Mouse (Mus musculus) testis, adult 2 months (tissue): ENCODE data around the gene Des. TPM values are rescaled to one million over a fixed set of nuclear protein-coding genes. Genes with fewer than 3 reads are reported as not detected.

Source experiments
- H3K27ac ChIP-seq: fragments of 200-500 bp; 2 replicates; pipeline ENCODE4 v1.5.1; 2012; ENCODE audit warnings: low read depth, low read length; ENCODE audit not compliant: control insufficient read depth, insufficient read depth
- H3K27me3 ChIP-seq: fragments of 200-500 bp; 2 replicates; pipeline ENCODE4 v1.6.1; 2012; ENCODE audit warnings: mild to moderate bottlenecking, low read length, moderate library complexity; ENCODE audit not compliant: control insufficient read depth, insufficient read depth
- H3K36me3 ChIP-seq: fragments of 200-500 bp; 2 replicates; pipeline ENCODE4 v1.6.1; 2012; ENCODE audit warnings: mild to moderate bottlenecking, low read length; ENCODE audit not compliant: control insufficient read depth, insufficient read depth
- H3K4me1 ChIP-seq: fragments of 200-500 bp; 2 replicates; pipeline ENCODE4 v1.6.1; 2012; ENCODE audit warnings: low read length; ENCODE audit not compliant: control insufficient read depth, insufficient read depth
- H3K4me3 ChIP-seq: fragments of 200-500 bp; 2 replicates; pipeline ENCODE4 v1.5.1; 2012; ENCODE audit warnings: low read depth, mild to moderate bottlenecking, low read length, moderate library complexity, mixed read lengths; ENCODE audit not compliant: control insufficient read depth
- CTCF ChIP-seq: fragments of 200-500 bp; IDR thresholded peaks from 2 replicates; pipeline ENCODE4 v1.5.1; 2012; ENCODE audit warnings: low read depth, mild to moderate bottlenecking, inconsistent platforms, low read length, moderate library complexity; ENCODE audit not compliant: control insufficient read depth, insufficient read depth, insufficient replicate concordance
- POLR2A ChIP-seq: fragments of 200-500 bp; IDR thresholded peaks from 2 replicates; pipeline ENCODE4 v1.6.1; 2012; ENCODE audit warnings: low read depth, mild to moderate bottlenecking, inconsistent platforms, low read length, moderate library complexity; ENCODE audit not compliant: control insufficient read depth
- polyA plus RNA-seq: library from polyadenylated mRNA; depleted of rRNA; stranded (reverse); fragments of >200 nt; gene quantifications from 2 replicates; pipeline ENCODE4 v1.2.3, GENCODE M21; 2012; rRNA removed

The Des gene
- polyA plus RNA-seq: 3.6 and 9.8 TPM in 2 replicates

DNA sequence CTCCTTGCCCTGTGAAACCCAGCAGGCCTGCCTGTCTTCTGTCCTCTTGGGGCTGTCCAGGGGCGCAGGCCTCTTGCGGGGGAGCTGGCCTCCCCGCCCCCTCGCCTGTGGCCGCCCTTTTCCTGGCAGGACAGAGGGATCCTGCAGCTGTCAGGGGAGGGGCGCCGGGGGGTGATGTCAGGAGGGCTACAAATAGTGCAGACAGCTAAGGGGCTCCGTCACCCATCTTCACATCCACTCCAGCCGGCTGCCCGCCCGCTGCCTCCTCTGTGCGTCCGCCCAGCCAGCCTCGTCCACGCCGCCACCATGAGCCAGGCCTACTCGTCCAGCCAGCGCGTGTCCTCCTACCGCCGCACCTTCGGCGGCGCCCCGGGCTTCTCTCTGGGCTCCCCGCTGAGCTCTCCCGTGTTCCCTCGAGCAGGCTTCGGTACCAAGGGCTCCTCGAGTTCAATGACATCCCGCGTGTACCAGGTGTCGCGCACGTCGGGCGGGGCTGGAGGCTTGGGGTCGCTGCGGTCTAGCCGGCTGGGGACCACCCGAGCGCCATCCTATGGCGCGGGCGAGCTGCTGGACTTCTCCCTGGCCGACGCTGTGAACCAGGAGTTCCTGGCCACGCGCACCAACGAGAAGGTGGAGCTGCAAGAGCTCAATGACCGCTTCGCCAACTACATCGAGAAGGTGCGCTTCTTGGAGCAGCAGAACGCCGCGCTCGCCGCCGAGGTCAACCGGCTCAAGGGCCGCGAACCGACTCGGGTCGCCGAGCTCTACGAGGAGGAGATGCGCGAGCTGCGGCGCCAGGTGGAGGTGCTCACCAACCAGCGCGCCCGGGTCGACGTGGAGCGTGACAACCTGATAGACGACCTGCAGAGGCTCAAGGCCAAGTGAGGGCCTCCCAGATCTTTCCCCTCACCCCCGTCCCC, at the start of gene Des:
TSS of gene Des (plus strand) at position 218 of the 920 bp plus-strand sequence.
- TF ChIP-seq POLR2A (no peak), CTCF (no peak)
- H3K4me3 ChIP-seq: peak within 1 kb of the TSS; percentile 78
- H3K27ac ChIP-seq: no peak within 1 kb of the TSS
- H3K36me3 ChIP-seq: no peaks in the 10 kb centered on the region
- no peaks in the 10 kb centered on the region; the same call in 1 of the 2 replicates for H3K27me3 ChIP-seq
- peaks cover 9% of the 10 kb centered on the region for H3K4me1 ChIP-seq

DNA sequence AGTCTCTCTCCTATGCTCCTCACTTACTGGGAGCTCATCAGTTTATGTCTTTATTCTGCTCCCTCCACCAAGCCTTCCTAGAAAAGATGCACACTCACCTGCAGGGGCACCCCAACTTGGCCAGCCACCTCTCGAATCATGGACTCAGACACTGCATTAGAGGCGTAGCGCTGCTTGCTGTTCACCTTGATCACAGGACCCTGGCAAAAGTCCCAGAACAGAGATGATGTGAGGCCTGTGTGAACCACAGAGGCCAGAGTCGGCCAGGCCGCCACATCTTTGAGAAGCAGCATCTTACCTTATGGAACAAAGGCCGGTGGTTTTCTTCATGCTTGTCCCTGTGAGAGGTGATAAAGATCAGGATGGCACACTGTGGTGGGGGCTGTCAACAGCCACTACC, 48.4 kb upstream of the Des start:
- H3K4me1 ChIP-seq: peaks cover 12% of the 10 kb centered on the region
- no peak for TF ChIP-seq POLR2A
- TF ChIP-seq CTCF: no peak
- H3K36me3 ChIP-seq: peaks cover 4% of the 10 kb centered on the region; the same call in 1 of the 2 replicates
- H3K4me3 ChIP-seq: no peak overlapping the region
- no peak overlapping the region for H3K27ac ChIP-seq
- no peaks in the 10 kb centered on the region for H3K27me3 ChIP-seq

DNA sequence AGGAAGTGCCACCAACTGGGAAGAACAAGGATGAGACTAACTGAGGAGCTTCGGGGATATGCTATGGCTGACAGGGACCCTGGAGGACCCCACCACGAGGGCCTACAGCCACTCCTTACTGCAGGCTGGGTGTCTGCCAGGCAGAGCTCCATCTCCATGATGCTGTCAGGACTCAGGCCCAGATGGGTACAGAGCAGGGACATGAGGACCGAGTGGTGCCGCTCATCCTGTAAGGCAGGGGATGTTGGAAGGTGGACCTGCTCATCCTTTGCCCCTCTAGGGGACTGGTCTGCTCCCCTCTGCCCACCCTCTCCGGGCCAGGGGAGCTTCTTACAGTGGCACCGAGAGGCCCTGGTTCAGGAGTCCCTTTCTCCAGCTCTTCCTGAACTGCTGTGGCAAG, 45.1 kb upstream of the Des start:
- TF ChIP-seq POLR2A (no peak), CTCF (no peak)

DNA sequence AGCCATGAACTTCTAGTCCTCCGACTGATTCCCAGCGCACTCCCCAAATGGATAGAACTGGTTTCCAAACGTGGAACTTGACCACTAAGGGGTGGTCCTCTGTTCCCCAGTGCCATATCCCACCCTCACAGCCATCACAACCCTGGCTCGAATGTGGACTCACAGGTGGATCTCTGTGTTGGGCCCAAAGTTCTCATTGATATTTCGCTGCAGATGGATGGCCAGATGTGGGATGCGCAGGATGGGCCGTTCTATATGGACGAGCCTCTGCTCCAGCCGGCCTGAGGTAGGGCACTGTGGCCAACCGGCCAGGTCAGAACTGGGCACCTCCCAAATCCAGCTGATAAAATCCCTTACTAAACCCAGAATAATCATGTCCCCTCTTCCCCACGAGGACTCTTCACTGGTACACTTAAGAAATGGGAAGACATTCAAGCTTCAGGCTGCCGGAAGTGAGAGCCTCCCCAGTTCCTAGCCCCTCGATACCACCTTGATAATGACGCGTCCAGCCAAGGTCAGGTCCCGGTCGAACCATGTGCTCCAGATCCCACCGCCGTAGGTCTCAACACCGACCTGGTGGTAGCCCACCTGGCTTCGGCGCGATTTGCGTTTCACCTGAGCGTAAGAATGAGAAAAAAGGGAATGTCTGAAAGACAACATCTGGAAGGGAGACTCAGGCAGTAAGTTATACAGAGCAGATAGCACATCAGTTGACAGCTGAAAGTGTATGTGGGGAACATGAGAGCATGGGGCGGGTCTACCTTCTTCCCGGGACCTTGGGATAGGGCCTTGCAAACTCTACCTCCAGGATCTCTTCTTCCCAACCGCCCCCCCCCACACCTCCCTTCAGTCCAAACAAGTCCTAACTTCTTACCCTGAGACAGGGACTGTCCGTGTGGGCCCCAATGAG, 44.4 kb upstream of the Des start:
- Histone ChIP-seq H3K4me1 (peaks cover 18% of the 10 kb centered on the region), H3K36me3 (peaks cover 2% of the 10 kb centered on the region; the same call in 1 of the 2 replicates), H3K4me3 (peak overlapping the region; percentile 96), H3K27ac (no peak overlapping the region), H3K27me3 (no peaks in the 10 kb centered on the region)
- TF ChIP-seq POLR2A: no peak
- TF ChIP-seq CTCF: no peak

More for the DNA sequence above, 45.1 kb upstream of the Des start:
- Histone ChIP-seq H3K4me3 (no peak overlapping the region), H3K27ac (no peak overlapping the region), H3K4me1 (peaks cover 18% of the 10 kb centered on the region), H3K27me3 (no peaks in the 10 kb centered on the region), H3K36me3 (peaks cover 2% of the 10 kb centered on the region; the same call in 1 of the 2 replicates)

DNA sequence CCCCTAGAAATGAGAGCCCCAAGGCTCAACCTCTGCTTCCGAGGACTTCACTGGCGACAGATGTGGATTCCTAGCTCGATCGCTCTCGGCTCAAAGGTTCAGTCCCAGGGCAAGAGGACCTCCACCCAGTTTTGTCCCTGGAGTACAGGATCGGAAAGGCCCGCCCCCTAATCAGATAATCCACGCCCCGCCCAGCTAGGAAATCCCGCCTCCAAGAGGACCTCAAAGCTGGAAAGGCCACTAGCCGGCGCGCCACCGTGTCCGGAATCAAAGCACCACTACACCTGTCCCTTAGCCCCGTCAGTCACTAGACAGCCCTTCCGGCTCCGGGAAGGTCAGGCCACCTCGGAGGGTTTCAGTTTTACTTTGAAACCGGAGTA, 43.3 kb upstream of the Des start:
- Histone ChIP-seq H3K36me3 (0 out of 2 replicates have a peak, but pooled peaks cover 2% of the 10 kb centered on the region), H3K27ac (peak overlapping the region; percentile 93), H3K27me3 (no peaks in the 10 kb centered on the region), H3K4me3 (peak overlapping the region; percentile 96), H3K4me1 (peaks cover 18% of the 10 kb centered on the region)
- TF ChIP-seq POLR2A (no peak; the same call in 1 of the 2 replicates), CTCF (no peak)

DNA sequence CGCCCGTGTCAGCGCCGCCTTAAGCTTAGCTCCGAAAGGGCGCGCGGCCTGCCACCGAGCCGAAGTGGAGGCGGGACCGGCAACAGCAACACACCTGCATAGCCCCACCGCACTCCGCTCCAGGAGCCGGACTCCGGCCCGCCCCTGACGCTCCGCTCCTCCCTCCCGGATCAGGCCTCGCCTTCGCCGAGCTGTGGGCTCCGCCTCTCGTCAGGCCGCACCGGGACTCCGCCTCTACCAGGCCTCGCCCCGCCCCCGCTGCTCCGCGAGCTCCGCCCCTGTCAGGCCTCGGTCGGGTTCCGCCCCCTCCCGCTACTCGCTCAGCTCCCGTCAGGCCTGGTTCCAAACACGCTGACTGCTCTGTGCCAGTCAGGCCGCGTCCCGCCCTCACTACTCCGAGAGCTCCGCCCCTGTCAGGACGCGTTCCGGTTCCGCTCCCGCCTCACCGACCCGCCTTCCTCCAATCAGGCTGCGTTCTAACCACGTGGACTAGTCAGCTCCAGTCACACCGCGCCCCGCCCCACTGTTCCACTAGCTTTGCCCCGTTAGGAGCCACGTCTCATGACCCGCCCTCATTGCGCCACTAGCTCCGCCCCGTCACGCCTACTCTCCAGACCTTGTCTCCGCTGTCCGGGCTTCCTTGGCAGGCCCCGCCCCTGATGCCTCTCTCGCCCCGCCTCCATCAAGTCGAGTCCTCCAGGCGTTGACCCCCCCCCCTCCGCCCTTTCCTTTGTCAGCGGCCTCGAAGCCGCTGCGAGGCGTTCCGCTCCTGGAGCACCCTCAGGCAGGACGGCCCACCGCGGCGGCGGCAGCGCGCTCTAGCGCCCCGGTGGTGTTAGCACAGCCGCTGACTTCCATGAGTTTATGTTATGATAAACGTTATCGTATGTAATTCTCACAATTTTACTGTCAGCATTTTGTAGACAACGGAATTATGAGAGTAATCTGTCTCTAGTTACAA, 42.6 kb upstream of the Des start, which contains the start of gene Dnpep:
TSS of gene Dnpep (minus strand) at position 750 of the 961 bp plus-strand sequence.
- TF ChIP-seq CTCF: peak; percentile 57
- peak; percentile 8 for TF ChIP-seq POLR2A
- Histone ChIP-seq H3K27ac (peak within 1 kb of the TSS; percentile 93), H3K4me1 (peaks cover 18% of the 10 kb centered on the region), H3K36me3 (0 out of 2 replicates have a peak, but pooled peaks cover 2% of the 10 kb centered on the region), H3K4me3 (peak within 1 kb of the TSS; percentile 96), H3K27me3 (no peaks in the 10 kb centered on the region)
